Mouse (Mus musculus): ENCODE measurements around the gene Cacnb1.

- TF ChIP-seq POLR2A (IDR thresholded peaks at IDR 0.05; ENCODE audit: extremely low read depth, insufficient read depth, low read length) (no peak), CTCF (IDR thresholded peaks at IDR 0.05; ENCODE audit: extremely low read depth, insufficient read depth, low read length) (no peak)
These were observed 28.1 kb upstream of the Cacnb1 start for GRCm38 (mm10) chr11:98050940-98051339.

All from cortical plate, adult 2 months (tissue).